Mouse (Mus musculus) kidney, adult 18-20 months (tissue): Measurements from ENCODE around the gene Txnrd2.

Experiments
- DNase-seq: peaks from one replicate; pipeline ENCODE4 v3.0.0; 2021

Txnrd2 gene

GRCm38 (mm10) chr16:18426215-18426791 lies at the start of gene Txnrd2:
Gene Txnrd2, plus strand, starts transcription at chr16:18426384.
- DNase-seq, result peak; percentile 85

- DNase-seq, result peak; percentile 67
These were observed 49.0 kb upstream of the Txnrd2 start for GRCm38 (mm10) chr16:18377203-18377602.

- peak; percentile 45 for DNase-seq
These were observed 47.7 kb upstream of the Txnrd2 start for GRCm38 (mm10) chr16:18378489-18378888.

DNA sequence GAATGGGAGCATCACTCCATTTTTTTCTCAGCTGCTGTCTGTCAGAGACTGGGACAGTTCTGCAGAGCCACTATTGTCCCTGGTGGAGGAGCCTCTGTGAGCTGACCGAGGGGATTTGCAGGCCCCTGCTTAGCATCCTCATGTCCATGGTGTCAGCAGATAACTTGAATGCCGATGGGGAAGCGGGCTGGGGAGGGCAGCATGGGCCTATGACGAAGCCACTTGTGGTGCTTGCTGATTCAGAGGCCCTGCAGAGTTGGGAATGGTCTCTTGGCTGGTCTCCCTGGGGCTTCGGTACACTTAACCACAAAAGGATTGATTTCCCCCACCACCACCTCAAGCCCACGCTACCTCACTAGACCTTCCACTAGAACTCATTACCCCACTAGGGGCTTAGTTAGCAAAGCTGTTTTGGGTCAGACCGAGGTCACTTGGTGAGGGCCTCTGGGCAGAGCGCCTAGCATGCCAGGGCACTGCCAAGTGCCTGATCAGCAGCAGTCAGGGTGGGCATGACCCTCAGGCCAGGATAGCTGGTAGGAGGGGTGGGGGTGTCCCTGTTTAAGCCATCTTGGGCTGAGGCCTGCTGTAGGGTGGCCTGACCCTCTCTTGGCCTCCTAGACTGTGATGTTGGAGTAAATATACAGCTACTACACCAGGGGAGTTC lies 46.7 kb upstream of the Txnrd2 start:
- peak; percentile 62 for DNase-seq

GRCm38 (mm10) chr16:18380495-18381063 lies 45.6 kb upstream of the Txnrd2 start:
- no peak for DNase-seq

DNA sequence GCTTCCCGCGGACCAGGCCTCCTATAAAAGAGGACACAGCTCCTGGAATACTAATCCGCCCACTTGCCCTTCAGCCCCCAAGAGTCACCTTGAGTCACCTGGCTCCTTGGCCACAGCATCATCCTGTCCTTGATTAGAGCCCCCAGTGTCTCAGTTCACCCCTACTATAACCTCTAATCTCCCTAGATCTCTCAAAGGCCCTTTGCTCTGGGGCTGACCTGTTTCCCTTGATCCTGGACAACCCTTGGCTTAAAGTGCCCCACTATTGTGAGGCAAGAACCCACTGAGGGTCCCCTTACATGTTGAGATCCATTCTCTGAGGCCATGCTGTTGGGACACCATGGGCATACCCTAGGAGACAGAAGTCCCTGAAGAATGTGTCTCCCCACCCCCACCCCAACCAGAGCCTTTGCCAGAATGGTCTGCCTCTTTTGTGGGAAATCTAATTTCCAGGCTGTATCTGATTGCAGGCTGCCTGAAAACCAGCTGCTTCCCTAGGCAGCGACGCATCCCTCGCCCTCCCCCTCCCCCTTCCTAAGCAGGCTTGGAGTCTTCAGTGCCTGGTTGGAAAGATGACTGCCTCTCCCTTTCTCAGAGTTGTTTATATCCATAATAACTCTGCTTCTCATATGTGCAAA lies 44.4 kb upstream of the Txnrd2 start:
- DNase-seq, result no peak

DNA sequence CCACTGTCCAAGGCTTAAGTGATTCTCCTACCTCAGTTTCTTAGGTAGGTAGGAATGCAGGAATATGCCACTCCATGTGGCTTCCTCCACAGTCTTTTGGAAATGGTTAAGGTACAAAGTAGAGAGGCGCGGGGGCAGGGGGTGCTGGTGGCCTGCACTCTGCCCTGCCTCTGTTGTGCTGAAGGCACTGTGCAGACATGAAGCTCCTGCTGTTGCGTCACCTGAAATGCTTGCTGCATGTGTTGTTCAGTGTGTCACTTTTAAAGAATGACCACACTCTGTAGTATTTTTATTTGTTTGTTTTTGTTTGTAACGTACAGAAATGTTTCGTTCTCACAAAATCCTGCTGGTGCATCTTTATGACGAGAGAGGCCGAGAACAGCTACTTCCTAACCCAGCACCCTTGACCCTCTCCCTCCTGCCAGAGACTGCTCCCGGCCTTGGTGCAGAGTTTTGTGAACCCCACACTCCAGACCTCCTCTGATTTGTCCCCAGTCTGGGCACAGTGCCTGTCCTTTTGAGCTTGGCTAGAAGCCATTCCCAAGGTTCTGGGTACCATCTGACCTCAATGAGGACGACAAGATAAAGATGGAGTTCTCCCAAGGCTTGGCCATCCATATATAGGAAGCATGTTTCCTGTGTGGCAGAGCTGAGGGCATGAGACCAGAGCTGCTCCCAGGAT lies 43.0 kb upstream of the Txnrd2 start:
- no peak for DNase-seq

DNA sequence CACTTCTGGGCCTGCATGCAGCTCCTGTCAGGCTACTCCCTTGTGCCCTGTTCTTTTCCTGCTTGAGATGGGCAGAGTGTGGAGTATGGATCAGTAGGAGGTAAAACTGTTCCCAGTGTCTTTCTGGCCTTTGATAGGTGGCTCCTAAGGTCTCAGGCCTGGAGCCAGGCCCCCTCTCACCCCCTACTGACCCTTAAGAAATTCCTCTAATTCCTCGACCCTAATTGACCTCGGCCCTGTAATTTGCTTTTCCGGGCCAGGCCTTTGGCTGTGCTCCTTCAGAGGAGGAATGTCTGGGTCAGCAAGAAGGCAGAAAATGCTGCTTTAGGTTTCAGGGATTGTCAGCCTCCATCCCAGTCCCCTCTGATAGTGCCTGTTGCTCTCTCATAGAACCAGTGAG lies 42.4 kb upstream of the Txnrd2 start:
- DNase-seq, result peak; percentile 60

GRCm38 (mm10) chr16:18384211-18384610 lies 42.0 kb upstream of the Txnrd2 start:
- DNase-seq, result no peak

DNA sequence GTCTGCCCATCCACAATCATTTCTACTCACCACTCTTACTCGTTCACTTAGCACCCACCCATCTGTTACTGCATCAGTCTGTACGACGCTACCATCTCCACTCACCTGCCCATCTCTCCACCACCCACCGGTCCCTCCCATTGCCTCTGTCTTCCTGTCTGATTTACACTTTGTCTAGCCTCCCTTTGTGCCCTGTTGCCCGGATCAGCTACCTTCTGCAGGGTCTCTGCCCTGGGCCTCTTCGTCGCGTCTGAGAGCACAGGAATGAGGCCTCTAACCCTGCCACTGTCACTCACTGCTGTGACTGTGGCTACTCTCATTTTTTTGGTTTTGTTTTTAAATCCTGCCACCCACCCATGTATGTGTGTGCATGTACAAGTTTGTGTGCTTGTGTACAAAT lies 41.5 kb upstream of the Txnrd2 start:
- DNase-seq, result no peak

DNA sequence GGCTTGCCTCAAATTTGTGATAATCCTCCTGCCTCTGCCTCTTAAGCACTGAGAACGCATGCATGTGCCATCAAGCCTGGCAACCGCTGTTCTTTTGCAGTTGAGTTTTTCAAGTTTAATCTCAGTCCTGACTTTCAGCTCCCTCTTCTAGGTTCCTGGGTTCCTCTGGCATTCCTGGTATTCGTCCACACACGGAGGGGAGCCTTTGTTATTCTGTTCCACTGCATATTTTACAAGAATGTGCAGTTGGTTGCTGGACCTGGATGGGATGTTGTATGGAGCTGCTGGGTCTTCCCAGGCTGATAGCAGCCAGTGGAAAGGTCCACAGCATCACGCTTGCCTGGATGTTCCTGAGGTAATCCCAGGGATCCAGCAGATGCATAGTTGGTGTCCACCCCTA lies 40.8 kb upstream of the Txnrd2 start:
- DNase-seq, result no peak

DNA sequence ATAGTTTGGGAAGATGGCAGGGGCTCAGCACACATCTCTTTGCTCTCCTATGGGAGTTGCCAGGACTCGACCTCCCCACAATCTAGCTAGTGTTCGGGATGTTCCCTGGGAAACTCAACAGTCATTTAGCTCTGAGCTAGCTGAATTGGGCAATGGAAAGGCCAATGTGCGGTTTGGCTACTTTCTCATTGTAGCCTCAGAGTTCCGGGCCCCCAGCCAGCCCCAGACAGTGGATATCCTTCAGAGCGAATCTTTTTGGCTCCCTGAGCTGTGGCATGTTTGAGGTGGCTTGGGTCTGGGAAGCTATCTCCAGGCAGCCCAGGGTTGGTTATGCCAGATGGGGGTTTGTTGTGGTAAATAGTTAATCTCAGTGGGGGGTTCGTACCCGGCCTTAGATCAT lies 39.7 kb upstream of the Txnrd2 start:
- no peak for DNase-seq

DNA sequence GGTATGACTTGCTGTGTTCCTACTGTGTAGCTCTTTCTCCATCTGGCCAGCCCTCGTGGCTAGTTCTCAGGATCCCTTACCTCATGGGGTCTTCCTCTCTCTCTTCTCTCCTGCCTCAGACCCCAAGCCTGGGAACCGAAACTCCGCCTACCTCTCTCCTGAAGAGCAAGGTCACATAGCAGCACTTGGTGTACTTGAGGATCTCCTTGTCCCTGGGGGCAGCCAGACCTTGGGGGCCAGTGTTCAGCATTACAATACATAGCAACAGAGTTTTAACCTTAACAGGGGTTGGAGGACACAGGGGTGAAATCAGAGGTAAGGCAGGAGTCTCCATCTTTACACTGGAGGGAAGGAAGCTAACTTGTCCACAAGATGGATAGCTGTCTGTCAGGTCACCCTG lies 39.2 kb upstream of the Txnrd2 start:
- DNase-seq, result no peak

DNA sequence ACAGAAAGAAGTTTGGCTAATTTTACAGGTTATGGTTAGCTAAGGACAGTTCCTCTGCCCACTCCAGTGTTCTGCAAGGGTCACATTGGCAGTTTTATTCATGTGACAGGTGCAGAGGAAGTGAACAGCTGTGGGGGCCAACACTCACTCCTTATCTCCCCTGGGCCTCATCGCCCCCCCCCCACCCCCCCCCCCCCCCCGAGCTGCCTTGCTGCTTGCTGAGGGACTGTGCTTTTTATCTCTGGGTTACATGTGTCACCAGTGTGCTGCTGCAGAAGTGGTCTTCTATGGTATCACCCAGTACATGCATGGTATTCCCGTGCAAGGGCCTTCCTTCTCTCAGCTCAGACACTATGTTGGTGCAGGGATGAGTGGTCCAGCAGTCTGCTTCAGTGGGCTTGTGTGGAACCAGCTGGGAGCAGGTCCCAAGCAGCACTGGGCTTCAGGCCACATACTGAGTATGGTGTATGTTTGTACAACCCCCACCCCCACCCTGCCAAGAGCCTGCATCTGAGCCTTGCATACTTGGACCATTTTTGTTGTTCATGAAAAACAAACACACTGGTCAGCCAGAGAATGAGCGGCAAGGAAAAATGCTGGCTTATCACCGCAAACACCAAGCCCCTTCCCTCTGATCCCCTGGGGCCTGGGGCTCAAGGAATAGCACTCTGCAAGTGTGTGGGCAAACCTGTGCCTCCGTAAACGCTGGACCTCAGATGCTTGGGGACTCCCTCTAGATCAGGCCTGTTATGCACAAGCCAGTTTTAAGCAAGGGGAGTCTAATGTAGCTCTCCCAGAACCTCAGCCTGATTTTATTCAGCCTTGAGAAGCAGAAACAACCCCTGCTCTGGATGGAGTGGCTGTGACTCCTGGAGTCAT lies 38.2 kb upstream of the Txnrd2 start:
- no peak for DNase-seq

DNA sequence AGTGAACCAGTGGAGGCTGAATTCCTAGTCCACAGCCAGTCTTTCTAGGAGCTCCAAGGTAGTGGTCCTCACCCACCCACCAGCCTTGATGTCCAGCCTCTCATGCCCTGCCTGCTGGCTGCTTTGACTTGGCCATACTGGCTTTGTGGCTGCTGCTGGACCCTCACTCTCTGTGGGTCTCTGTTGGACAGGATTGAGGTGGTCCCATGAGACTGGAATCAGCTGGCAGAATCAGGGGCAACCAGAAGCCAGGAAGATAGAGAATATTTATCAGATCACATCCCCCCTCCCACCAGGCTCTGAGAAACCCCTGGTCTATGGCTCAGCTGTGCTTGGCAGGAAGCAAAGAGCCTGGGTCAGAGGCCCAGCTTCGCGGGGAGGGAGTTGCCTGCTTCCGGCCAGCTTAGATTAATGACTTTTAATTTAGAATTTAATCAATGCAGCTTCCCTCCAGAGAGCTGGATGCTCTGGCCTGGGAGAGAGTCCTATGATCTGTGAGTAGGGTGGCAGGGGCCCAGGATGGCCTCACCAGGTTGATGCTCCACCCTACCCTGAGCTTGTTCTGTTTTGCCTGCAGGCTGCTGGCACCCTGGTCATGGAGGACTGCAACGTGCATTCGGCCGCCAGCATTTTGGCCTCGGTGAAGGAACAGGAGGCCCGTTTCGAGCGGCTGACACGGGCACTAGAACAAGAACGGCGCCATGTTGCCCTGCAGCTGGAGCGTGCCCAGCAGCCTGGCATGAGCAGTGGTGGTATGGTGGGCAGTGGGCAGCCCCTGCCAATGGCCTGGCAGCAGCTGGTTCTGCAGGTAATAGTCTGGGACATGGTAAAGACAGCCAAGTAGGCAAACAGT lies 37.4 kb upstream of the Txnrd2 start:
- no peak for DNase-seq

GRCm38 (mm10) chr16:18390399-18390798 lies 35.8 kb upstream of the Txnrd2 start:
- no peak for DNase-seq

GRCm38 (mm10) chr16:18391127-18391526 lies 35.1 kb upstream of the Txnrd2 start:
- peak; percentile 68 for DNase-seq

GRCm38 (mm10) chr16:18391728-18392127 lies 34.5 kb upstream of the Txnrd2 start:
- DNase-seq, result no peak

DNA sequence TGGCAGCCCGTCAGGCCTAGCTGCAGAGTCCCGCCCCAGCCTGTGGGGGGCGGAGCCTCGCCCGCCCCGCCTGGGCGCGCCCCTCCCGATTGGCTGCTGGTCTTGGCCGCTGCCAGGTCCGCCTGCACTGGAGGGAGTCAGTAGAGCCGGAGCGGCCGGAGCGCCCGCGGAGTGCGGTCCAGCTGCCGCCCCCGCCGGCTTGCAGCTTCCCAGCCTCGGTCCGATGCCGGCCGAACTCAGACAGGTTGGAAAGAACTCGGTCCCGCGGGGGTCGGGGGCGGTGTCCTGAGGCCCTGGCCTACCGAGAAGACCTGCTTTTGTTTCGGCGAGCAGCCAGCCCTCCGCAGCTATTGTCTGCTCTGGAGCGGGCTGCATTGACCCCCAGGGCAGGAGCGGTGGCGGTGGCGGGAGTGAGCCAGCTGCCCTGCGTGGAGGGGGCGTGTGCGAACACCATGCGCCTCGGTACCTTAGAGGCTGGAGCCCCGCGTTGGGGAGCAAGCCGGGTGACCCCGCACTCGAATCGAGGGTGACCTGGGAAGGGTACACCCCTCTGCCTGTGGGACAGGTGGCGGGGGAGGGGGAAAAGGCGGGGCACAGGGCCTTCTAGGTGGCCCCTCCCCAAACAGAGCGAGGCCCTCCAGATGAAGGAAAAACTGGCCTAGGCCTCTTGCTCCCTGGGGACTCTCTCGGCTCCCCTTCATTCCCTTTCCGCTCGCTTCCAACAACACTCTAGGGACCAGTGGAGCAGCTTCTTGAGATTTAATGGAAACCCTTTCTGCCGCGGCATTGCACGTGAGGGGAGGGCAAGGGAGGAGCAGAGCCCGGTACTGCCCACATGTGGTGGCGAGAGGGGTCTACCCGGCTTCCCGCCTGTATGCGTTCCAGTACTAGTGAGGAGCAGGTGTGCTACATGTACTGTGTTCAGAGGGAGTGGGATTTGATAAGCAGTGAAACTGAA lies 33.4 kb upstream of the Txnrd2 start:
- peak; percentile 92 for DNase-seq

- no peak for DNase-seq
These were observed 32.6 kb upstream of the Txnrd2 start for GRCm38 (mm10) chr16:18393595-18393994.
